Mouse (Mus musculus) cerebellum, adult 18-20 months (tissue): ENCODE data around the gene Lancl1.

Experiments
- DNase-seq, 2 experiments: peaks; one replicate each; pipeline ENCODE4 v3.0.0; 2021

Gene Lancl1

GRCm38 (mm10) chr1:67038246-67038987 is at the start of gene Lancl1:
Lancl1 (minus strand) TSS chr1:67038872.
- peak; percentile 91 to 93 for DNase-seq

GRCm38 (mm10) chr1:67079146-67079545 is 40.5 kb upstream of the Lancl1 start:
- DNase-seq, result no peak

GRCm38 (mm10) chr1:67078666-67079065 is 40.0 kb upstream of the Lancl1 start:
- DNase-seq, result no peak

- DNase-seq, result no peak
These were observed 39.1 kb upstream of the Lancl1 start for GRCm38 (mm10) chr1:67077739-67078138.

- no peak for DNase-seq
These were observed 28.9 kb upstream of the Lancl1 start for GRCm38 (mm10) chr1:67067561-67067960.

- no peak for DNase-seq
These were observed 26.9 kb upstream of the Lancl1 start for GRCm38 (mm10) chr1:67065347-67066270.

- DNase-seq, result peak; percentile 65 to 71
These were observed 22.9 kb upstream of the Lancl1 start for GRCm38 (mm10) chr1:67061456-67062085.

- DNase-seq, result no peak
These were observed 17.1 kb upstream of the Lancl1 start for GRCm38 (mm10) chr1:67055816-67056215.

- no peak for DNase-seq
These were observed 14.0 kb upstream of the Lancl1 start for GRCm38 (mm10) chr1:67052721-67053120.

GRCm38 (mm10) chr1:67049600-67049999 is 10.9 kb upstream of the Lancl1 start:
- no peak for DNase-seq

GRCm38 (mm10) chr1:67048696-67049095 is 10.0 kb upstream of the Lancl1 start:
- no peak for DNase-seq

GRCm38 (mm10) chr1:67045100-67045499 is 6.4 kb upstream of the Lancl1 start:
- no peak for DNase-seq

GRCm38 (mm10) chr1:67042583-67042982 is 3.9 kb upstream of the Lancl1 start:
- no peak for DNase-seq

- DNase-seq, result no peak
These were observed 411 bp upstream of the Lancl1 start for GRCm38 (mm10) chr1:67039083-67039482.

- no peak for DNase-seq
These were observed 1.5 kb downstream of the Lancl1 start for GRCm38 (mm10) chr1:67037198-67037597.

GRCm38 (mm10) chr1:67033278-67033677 is 5.4 kb downstream of the Lancl1 start:
- DNase-seq, result no peak

- DNase-seq, result no peak
These were observed 11.7 kb downstream of the Lancl1 start for GRCm38 (mm10) chr1:67026927-67027511.

- no peak for DNase-seq
These were observed 12.5 kb downstream of the Lancl1 start for GRCm38 (mm10) chr1:67026142-67026541.

GRCm38 (mm10) chr1:67022767-67023166 is 15.9 kb downstream of the Lancl1 start:
- DNase-seq, result no peak

GRCm38 (mm10) chr1:67022051-67022450 is 16.6 kb downstream of the Lancl1 start:
- no peak for DNase-seq

- DNase-seq, result no peak
These were observed 18.0 kb downstream of the Lancl1 start for GRCm38 (mm10) chr1:67020637-67021161.

GRCm38 (mm10) chr1:67017101-67017870 is 21.4 kb downstream of the Lancl1 start:
- no peak for DNase-seq
